Mouse (Mus musculus) embryonic stem cell, embryonic (primary cell): ENCODE measurements at regions not wholly inside any gene's neighbourhood (a gene's known extent, or its start where the extent isn't known, plus 50 kb on each side); places are given as distances from the start of the nearest gene placed in this dataset.

ENCODE experiments used
- CTCF ChIA-PET, 4 experiments: fragments of 300-600 bp in 2 of 4; fragments of 350-600 bp in 2 of 4; sonication (Branson Sonifier 250); formaldehyde crosslinking; loops; one replicate each; lab custom pipeline; 2022; ENCODE audit warnings: inconsistent platforms in 2 of 4; lab: Charles Lee
- POLR2A ChIA-PET, 4 experiments: fragments of 300-600 bp in 2 of 4; fragments of 350-600 bp in 2 of 4; sonication (Branson Sonifier 250); formaldehyde crosslinking; loops; one replicate each; lab custom pipeline; 2022; ENCODE audit warnings: antibody characterized with exemption in 4 of 4, inconsistent platforms in 1 of 4; lab: Charles Lee

DNA sequence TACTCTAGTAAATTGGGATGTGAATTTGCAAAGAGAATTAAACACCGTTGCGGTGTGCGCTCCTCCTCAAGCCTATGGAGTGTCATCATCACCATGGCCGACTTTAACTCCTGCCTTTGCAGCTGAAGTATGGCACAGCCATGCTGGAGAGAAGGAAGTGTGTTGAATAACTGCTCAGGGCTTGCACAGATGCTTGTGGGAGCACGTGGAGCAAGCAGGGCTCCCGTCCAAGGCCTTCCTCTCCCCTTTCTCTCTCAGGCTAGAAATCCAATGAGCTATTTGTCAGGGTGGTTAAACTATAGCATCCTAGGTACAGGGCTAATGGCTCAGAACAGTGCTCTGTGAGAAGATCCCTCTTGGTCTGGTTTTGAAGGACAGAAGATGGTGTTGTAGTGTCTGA, 79.5 kb upstream of the Arhgap21 start:
- POLR2A ChIA-PET, result no interaction called here
- CTCF ChIA-PET, result interaction anchor here in 3 of 4 experiments (0.6 to 0.8 kb wide), 3 partner anchors 8 to 880 kb away, joined by 4 to 13 read pairs (median 4); no protein-coding TSS in a partner anchor

- ChIA-PET CTCF (no interaction called here), POLR2A (interaction anchor here in 1 of 4 experiments (0.6 kb wide), 1 partner anchor 137 kb away, joined by 4 read pairs; no protein-coding TSS in a partner anchor)
Measured at GRCm38 (mm10) chr2:21046503-21047116, 77.9 kb upstream of the Arhgap21 start.

GRCm38 (mm10) chr2:21044781-21045180, 76.1 kb upstream of the Arhgap21 start:
- CTCF ChIA-PET, result no interaction called here

DNA sequence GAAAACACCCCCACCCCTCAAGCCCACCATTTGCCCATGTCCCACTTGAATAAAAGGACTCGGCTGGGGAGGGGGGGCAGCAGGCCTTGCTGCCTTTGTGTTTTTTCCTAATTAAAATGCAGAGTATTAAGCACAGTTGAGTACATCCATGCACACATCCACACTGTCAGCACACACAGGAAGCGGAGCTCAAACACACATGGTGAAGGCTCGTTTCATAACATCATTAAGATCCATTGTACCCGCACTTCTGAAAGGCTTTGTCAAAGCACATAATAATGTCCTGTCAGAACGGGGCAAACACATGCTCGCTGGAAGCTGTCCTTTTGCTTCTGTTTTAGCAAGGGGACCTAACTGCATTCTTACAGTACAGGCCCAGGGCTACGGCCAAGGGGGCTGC, 75.3 kb upstream of the Arhgap21 start:
- ChIA-PET POLR2A (interaction anchor here in 1 of 4 experiments (0.7 kb wide), 1 partner anchor 83 kb away, joined by 3 read pairs; no protein-coding TSS in a partner anchor), CTCF (no interaction called here)

More at GRCm38 (mm10) chr2:21044781-21045180, 76.1 kb upstream of the Arhgap21 start:
- POLR2A ChIA-PET, result interaction anchor here in 1 of 4 experiments (0.7 kb wide), 1 partner anchor 84 kb away, joined by 3 read pairs; no protein-coding TSS in a partner anchor

DNA sequence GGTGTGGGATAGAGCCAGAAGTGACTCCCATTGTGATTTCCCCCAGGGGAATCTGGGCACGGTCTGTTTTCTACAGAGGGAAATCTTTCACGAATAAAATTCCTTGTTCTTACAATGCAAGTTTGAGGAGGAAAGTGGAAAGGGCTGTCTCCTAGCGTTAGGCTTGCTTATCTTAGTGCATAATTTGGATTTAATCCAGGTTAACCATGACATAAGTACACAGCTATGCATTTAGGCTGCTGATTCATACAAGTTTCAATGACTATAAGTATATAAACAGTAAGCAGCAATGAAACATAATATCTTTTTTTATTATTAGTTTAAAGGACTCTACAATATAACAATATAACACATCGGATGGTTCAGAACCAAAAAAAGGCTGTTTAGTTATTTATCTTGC, 74.6 kb upstream of the Arhgap21 start:
- CTCF ChIA-PET, result no interaction called here
- POLR2A ChIA-PET, result interaction anchor here in 1 of 4 experiments (1.0 kb wide), 1 partner anchor 74 kb away, joined by 3 read pairs; no protein-coding TSS in a partner anchor

GRCm38 (mm10) chr2:21037607-21038006, 68.9 kb upstream of the Arhgap21 start:
- ChIA-PET CTCF (no interaction called here), POLR2A (no interaction called here)

- ChIA-PET CTCF (no interaction called here), POLR2A (no interaction called here)
Measured at GRCm38 (mm10) chr2:21037181-21037580, 68.5 kb upstream of the Arhgap21 start.

GRCm38 (mm10) chr2:21035884-21036648, 67.4 kb upstream of the Arhgap21 start:
- ChIA-PET POLR2A (no interaction called here), CTCF (no interaction called here)

DNA sequence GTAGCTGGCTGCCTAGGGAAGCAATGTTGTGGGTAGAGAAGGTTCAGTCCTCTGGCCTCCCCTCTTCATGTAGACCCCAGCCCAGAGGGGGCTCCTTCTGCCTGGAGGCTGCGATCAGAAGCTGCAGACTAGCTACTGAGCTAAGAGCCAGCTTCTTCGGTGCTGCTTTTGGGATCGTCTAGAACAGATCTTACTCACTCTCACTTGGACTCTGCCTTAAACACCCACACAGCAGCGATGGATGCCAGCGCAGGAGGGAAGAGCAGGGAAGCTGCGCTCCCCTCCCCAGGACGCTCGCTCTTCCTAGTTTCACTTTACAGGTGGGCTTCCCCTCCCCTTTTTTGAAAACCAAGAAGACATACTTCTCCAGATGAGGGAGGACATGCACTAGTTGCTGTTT, 66.0 kb upstream of the Arhgap21 start:
- CTCF ChIA-PET, result no interaction called here

DNA sequence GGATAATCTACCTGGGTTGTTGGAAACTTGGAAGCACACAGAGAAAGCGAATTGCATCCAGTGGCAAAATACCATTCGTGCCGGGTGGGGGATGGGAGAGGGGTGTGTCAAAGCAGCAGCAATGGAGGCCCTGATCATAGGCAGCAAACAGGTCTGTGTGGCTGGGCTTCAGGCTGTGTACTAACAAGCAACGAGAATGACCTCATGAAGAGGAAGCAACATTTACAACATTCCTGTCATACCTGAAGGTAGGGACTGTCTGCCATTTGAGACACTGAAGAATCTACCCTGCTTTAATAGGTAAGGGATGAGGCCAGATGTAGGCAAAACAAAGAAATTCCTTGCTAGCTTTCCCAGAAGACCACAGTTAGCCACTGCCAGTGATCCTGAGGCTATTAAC, 62.0 kb upstream of the Arhgap21 start:
- ChIA-PET CTCF (no interaction called here), POLR2A (interaction anchor here in 2 of 4 experiments (0.9 to 1.2 kb wide), 2 partner anchors 39 to 62 kb away, joined by 3 to 4 read pairs; partner anchors contain the start of gene Arhgap21 (in 1 of the 2))

More for the DNA sequence above, 66.0 kb upstream of the Arhgap21 start:
- POLR2A ChIA-PET, result no interaction called here

GRCm38 (mm10) chr2:21029391-21030010, 60.8 kb upstream of the Arhgap21 start:
- ChIA-PET CTCF (no interaction called here), POLR2A (no interaction called here)

DNA sequence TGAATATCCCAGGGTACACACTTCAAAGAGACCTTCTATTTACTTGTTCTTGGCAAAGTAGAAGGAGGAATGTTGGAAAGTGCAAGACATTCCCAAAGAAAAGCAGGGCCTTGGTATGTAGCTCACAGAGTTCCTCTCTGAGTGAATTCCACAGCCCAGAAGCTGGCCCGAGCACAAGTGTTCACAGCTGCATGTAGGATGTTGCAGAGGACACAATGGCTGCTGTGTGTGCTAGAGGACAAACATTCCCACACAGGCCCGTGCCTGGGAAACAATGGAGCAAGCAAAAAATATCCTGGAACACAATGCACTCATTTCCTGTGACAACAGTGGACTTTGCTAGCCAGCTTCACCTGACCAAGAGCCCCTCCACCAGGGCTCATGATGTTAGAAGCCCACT, 59.9 kb upstream of the Arhgap21 start:
- ChIA-PET POLR2A (no interaction called here), CTCF (no interaction called here)

DNA sequence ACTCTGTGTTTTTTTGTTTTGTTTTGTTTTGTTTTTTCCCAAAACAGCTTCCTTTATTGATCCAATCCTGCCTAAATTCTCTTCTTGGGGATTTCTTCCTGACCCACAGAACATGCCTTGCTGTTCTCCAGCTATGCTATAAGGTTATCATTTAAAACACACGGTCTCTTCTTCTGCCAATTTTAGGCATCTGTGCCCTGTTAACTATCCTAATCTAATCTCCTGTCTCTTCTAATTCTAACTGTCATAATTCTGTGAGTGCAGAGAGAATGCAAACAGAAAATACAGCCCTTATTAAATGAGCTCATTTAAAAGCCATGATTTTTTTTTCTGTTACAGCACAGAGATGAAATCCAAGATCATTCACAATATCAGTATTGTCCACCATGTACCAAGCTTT, 49.9 kb upstream of the Arhgap21 start:
- POLR2A ChIA-PET, result interaction anchor here in 2 of 4 experiments (0.6 kb wide), 2 partner anchors 74 to 1353 kb away, joined by 3 to 4 read pairs; no protein-coding TSS in a partner anchor
- CTCF ChIA-PET, result interaction anchor here in 2 of 4 experiments (0.6 kb wide), 2 partner anchors 106 to 899 kb away, joined by 6 to 7 read pairs; no protein-coding TSS in a partner anchor
